Mouse (Mus musculus): Measurements from ENCODE around the gene Polr3c. TPM values are rescaled to one million over a fixed set of nuclear protein-coding genes. Genes with fewer than 3 reads are reported as not detected.

Gene Polr3c
- total and polyA plus RNA-seq, 2 experiments from 2014 or later = 15.6 to 28.4 TPM

DNA sequence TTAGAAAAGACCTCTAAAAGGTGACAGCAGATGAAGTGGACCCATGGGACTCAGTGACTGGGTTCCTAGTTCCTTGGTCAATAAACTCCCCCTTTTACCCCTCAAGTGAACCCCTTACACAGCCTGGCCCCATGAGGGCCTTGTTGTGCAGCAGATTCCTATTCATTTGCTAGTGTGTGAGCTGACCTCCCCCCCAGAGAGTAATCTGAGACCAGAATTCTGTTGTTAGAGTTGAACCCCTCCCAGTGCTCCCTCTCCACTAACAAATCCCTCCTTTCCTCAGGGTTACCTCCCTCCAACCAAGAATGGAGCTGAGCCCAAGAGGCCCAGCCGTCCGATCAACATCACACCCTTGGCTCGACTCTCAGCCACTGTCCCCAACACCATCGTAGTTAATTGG lies 26.4 kb downstream of the Polr3c start:
- Histone ChIP-seq H3K36me3 (ENCODE audit: insufficient read depth) (peaks cover 45% of the 10 kb centered on the region), H3K4me2 (ENCODE audit: low read depth) (no peak overlapping the region), H3K9me3 (ENCODE audit: low read length) (no peaks in the 10 kb centered on the region), H3K4me3 (ENCODE audit: low read depth, low read length) (no peak overlapping the region), H3K4me1 (ENCODE audit: insufficient read depth) (peaks cover 7% of the 10 kb centered on the region), H3K27me3 (ENCODE audit: insufficient read depth, low read length) (no peaks in the 10 kb centered on the region), H3K9ac (no peak overlapping the region), H3K27ac (ENCODE audit: low read depth, low read length) (no peak overlapping the region)
- DNase-seq (no peak), ATAC-seq (no peak)
- no peak for TF ChIP-seq CTCF (IDR thresholded peaks at IDR 0.05; ENCODE audit: low read depth)
- 83% methylated on average over 4 of the region's 4 CpGs for whole genome bisulfite sequencing

DNA sequence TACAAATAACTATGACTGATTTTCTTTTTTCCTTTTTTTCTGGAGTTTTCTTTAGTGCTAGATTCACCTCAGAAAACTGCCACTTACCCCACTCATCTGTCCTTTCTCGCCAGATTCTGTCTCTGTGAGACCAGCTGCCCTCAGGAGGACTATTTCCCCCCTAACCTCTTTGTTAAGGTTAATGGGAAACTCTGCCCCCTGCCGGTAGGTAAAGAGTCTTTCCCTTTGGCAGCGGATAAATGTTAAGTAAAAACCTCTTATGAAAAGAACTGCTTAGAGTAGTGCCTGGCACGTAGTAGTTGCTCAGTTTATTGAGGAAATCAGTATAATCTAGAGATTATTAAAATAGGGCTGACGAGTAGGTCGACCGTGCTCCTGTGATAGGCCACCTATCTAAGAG lies 27.1 kb downstream of the Polr3c start:
- Histone ChIP-seq H3K4me1 (ENCODE audit: insufficient read depth) (peaks cover 9% of the 10 kb centered on the region), H3K9me3 (ENCODE audit: low read length) (no peaks in the 10 kb centered on the region), H3K27me3 (ENCODE audit: insufficient read depth, low read length) (no peaks in the 10 kb centered on the region), H3K27ac (ENCODE audit: low read depth, low read length) (no peak overlapping the region), H3K4me3 (ENCODE audit: low read depth, low read length) (no peak overlapping the region), H3K36me3 (ENCODE audit: insufficient read depth) (peaks cover 45% of the 10 kb centered on the region), H3K9ac (no peak overlapping the region), H3K4me2 (ENCODE audit: low read depth) (no peak overlapping the region)
- no peak for DNase-seq
- ATAC-seq = no peak
- peak; percentile 46 for TF ChIP-seq CTCF (IDR thresholded peaks at IDR 0.05; ENCODE audit: low read depth)
- WGBS = 56% methylated on average over 7 of the region's 7 CpGs

DNA sequence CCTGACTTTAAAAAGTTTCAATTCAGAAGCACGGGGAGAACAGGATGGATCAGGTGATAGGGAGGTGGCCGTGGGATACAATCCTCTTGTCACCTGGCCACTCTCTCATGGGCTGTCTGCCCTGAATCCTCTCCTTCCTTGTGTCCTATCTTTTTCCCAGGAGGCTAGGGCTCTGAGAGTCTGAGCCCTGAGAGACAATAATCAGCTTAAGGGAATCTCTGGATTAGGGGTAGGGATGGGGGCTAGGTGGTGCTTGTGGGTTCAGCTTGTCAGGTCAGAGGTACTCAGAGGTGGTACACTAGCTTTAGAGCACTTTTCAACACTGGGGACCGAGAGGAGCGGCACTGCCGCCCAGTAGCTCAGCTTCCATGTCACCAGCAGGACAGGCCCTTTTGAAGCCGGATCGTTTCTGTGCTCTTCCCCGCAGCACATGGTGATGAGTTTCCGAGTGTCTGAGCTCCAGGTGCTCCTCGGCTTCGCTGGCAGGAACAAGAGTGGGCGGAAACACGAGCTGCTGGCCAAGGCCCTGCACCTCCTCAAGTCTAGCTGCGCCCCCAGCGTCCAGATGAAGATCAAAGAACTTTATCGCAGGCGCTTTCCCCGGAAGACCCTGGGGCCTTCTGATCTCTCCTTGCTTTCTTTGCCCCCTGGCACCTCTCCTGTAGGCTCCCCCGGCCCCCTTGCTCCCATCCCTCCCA lies 28.3 kb downstream of the Polr3c start:
- no peak for TF ChIP-seq CTCF (IDR thresholded peaks at IDR 0.05; ENCODE audit: low read depth)
- Histone ChIP-seq H3K36me3 (ENCODE audit: insufficient read depth) (peaks cover 37% of the 10 kb centered on the region), H3K9ac (no peak overlapping the region), H3K4me1 (ENCODE audit: insufficient read depth) (peaks cover 9% of the 10 kb centered on the region), H3K27me3 (ENCODE audit: insufficient read depth, low read length) (no peaks in the 10 kb centered on the region), H3K4me2 (ENCODE audit: low read depth) (no peak overlapping the region), H3K9me3 (ENCODE audit: low read length) (no peaks in the 10 kb centered on the region), H3K4me3 (ENCODE audit: low read depth, low read length) (no peak overlapping the region), H3K27ac (ENCODE audit: low read depth, low read length) (no peak overlapping the region)
- ATAC-seq = no peak
- 59% methylated on average over 19 of the region's 19 CpGs for WGBS
- DNase-seq = no peak

DNA sequence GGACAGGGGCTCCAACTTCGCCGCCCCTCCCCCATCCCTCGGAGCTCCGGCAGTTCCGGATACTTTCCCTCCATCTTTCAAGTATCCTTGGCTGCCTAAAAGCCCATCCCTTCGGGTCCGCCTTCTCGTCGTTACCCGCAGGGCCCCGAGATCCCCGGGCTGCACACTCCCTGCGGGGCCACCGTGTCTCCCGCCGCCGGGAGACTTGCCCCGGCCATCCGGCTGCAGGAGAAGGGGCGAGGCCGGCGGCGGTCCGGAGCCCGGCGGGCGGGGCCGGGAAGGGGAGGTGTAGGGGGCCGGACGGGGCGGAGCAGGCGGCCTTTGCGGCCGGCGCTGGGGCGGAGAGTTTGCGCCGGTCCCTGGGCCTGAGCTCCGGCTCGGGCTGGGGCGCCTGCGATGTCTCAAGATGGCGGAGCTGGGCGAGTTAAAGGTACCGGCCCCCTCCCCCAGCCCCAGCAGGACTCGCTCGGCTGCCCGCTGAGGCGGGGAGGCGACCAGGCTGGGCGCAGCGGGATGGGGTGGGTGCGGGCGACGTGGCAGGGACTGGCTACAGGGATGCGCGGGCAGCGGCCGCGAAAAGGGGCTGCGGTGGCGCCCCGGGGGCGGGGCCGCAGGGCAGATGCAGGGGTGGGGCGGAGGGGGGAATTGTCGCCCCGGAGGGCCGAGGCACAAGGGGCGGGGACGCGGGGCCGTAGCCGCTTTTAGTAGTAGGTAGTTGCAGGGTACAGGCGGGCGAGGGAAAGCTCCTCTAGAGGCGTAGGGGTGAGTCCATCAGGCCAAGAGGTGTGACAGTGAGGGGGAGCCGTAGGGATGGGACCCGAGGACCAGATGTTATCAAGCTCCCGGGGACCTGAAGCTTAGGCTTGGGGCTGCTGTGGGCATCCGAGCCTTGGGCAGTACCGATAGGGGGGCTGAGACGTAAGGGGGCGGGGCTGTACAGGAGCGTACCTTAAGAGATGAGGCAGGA lies 30.4 kb downstream of the Polr3c start:
- H3K9me3 ChIP-seq (ENCODE audit: low read length) = no peaks in the 10 kb centered on the region
- under 1% methylated on average over 83 of the region's 85 CpGs for WGBS
- peak; percentile 84 for DNase-seq
- peak overlapping the region; percentile 77 for H3K4me2 ChIP-seq (ENCODE audit: low read depth)
- ATAC-seq = peak; percentile 95
- peak overlapping the region; percentile 92 for H3K9ac ChIP-seq
- H3K27ac ChIP-seq (ENCODE audit: low read depth, low read length) = peak overlapping the region; percentile 88
- peaks cover 9% of the 10 kb centered on the region for H3K4me1 ChIP-seq (ENCODE audit: insufficient read depth)
- TF ChIP-seq CTCF (IDR thresholded peaks at IDR 0.05; ENCODE audit: low read depth) = peak; percentile 6; the same call in 1 of the 2 replicates
- peak overlapping the region; percentile 63 for H3K4me3 ChIP-seq (ENCODE audit: low read depth, low read length)
- H3K36me3 ChIP-seq (ENCODE audit: insufficient read depth) = peaks cover 19% of the 10 kb centered on the region
- no peaks in the 10 kb centered on the region for H3K27me3 ChIP-seq (ENCODE audit: insufficient read depth, low read length)

DNA sequence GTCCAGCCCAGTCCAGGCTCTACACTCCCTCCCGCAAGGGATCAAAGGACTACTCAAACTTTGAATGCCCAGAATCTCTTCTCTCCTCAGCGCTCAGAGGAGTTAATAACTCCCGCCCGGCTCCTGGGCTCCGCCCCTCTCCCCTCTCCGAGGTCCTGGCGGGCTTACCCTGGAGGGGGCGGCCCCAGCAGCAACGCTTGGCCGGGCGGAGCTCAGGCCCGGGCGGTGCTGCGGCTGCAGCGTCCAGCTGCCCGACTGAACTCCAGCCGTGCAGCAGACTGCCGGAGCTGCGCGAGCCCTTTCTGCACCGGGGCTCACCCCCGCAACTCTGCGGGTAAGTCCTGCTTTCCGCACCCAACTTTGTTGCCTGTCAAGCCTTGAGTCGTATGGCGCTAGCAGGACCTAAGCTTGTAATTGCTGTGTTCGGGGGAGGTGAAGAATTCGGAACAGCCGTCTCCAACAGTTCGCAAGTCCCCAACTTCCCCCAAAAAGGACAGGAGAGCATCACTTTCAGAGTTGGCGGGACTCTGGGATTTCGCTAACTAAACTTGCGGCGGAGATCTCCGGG lies 31.1 kb downstream of the Polr3c start, which contains the start of gene Pias3:
TSS of gene Pias3 (plus strand) at position 187 of the 568 bp plus-strand sequence.
- peaks cover 9% of the 10 kb centered on the region for H3K4me1 ChIP-seq (ENCODE audit: insufficient read depth)

DNA sequence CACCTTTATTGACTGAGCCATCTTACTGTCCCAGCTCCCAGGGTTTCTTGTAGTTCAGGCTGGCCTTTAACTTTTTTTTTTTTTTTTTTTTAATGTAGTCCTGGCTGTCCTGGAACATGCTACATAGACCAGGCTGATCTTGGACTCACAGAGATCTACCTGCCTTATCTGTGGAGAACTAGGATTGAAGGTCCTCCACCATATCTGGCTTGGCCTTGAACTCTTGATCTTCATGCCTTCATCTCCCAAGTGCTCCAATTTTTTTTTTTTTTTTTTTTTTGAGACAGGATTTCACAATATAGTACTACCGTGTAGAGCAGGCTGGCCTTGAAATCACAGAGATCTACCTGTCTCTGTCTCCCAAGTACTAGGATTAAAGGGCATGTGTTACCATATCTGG lies 33.8 kb downstream of the Polr3c start:
- Histone ChIP-seq H3K4me2 (ENCODE audit: low read depth) (no peak overlapping the region), H3K4me3 (ENCODE audit: low read depth, low read length) (no peak overlapping the region), H3K9me3 (ENCODE audit: low read length) (no peaks in the 10 kb centered on the region), H3K36me3 (ENCODE audit: insufficient read depth) (no peaks in the 10 kb centered on the region), H3K27ac (ENCODE audit: low read depth, low read length) (no peak overlapping the region), H3K9ac (no peak overlapping the region), H3K4me1 (ENCODE audit: insufficient read depth) (peaks cover 9% of the 10 kb centered on the region), H3K27me3 (ENCODE audit: insufficient read depth, low read length) (no peaks in the 10 kb centered on the region)
- 97% methylated on average over 1 of the region's 1 CpGs for WGBS
- TF ChIP-seq CTCF (IDR thresholded peaks at IDR 0.05; ENCODE audit: low read depth) = no peak
- DNase-seq (no peak), ATAC-seq (no peak)

More for the DNA sequence above, 31.1 kb downstream of the Polr3c start, which contains the start of gene Pias3:
- H3K36me3 ChIP-seq (ENCODE audit: insufficient read depth) = peaks cover 12% of the 10 kb centered on the region
- under 1% methylated on average over 35 of the region's 35 CpGs for WGBS
- H3K4me2 ChIP-seq (ENCODE audit: low read depth) = peak within 1 kb of the TSS; percentile 77
- no peaks in the 10 kb centered on the region for H3K9me3 ChIP-seq (ENCODE audit: low read length)
- ATAC-seq = peak; percentile 53
- peak within 1 kb of the TSS; percentile 63 for H3K4me3 ChIP-seq (ENCODE audit: low read depth, low read length)
- no peak for DNase-seq
- no peak for TF ChIP-seq CTCF (IDR thresholded peaks at IDR 0.05; ENCODE audit: low read depth)
- H3K27ac ChIP-seq (ENCODE audit: low read depth, low read length) = peak within 1 kb of the TSS; percentile 88
- H3K27me3 ChIP-seq (ENCODE audit: insufficient read depth, low read length) = no peaks in the 10 kb centered on the region
- H3K9ac ChIP-seq = peak within 1 kb of the TSS; percentile 92
